Mouse (Mus musculus) left cerebral cortex, postnatal 14 days (tissue): ENCODE measurements around the gene Plac1. TPM values are rescaled to one million over a fixed set of nuclear protein-coding genes. Genes with fewer than 3 reads are reported as not detected.

ENCODE experiments used
- DNase-seq, 2 experiments: peaks; one replicate each; pipeline ENCODE4 v3.0.0; 2021 to 2022; ENCODE audit warnings: low spot score in 2 of 2, mixed read lengths in 1 of 2
- intact Hi-C: fragments of 180-260 bp; cut with DNase I; formaldehyde crosslinking; loops from one replicate; pipeline ENCODE4 v1.15.1; 2025
- total RNA-seq, 2 experiments: library from RNA; stranded (reverse); gene quantifications; 2 replicates each; pipeline ENCODE4 v1.2.3; 2021

The Plac1 gene
- total RNA-seq, 2 experiments from 2014 or later = not detected

- intact Hi-C loops = no loop called here
- DNase-seq = no peak
Observed at GRCm38 (mm10) chrX:53125838-53126467, 114.0 kb downstream of the Plac1 start.

- no peak for DNase-seq
- intact Hi-C loops = no loop called here
Observed at GRCm38 (mm10) chrX:53123562-53123961, 116.3 kb downstream of the Plac1 start.

GRCm38 (mm10) chrX:53118631-53119030, 121.3 kb downstream of the Plac1 start:
- DNase-seq = no peak
- intact Hi-C loops = no loop called here

GRCm38 (mm10) chrX:53118019-53118418, 121.9 kb downstream of the Plac1 start:
- no peak for DNase-seq
- intact Hi-C loops = no loop called here

GRCm38 (mm10) chrX:53114994-53115393, 124.9 kb downstream of the Plac1 start:
- DNase-seq = no peak
- intact Hi-C loops = no loop called here

- intact Hi-C loops = no loop called here
- no peak for DNase-seq
Observed at GRCm38 (mm10) chrX:53110142-53110541, 129.8 kb downstream of the Plac1 start.

GRCm38 (mm10) chrX:53107127-53107526, 132.8 kb downstream of the Plac1 start:
- intact Hi-C loops = no loop called here
- no peak for DNase-seq

- no peak for DNase-seq
- intact Hi-C loops = no loop called here
Observed at GRCm38 (mm10) chrX:53101165-53101564, 138.7 kb downstream of the Plac1 start.

- no peak for DNase-seq
- intact Hi-C loops = no loop called here
Observed at GRCm38 (mm10) chrX:53099951-53100350, 140.0 kb downstream of the Plac1 start.

GRCm38 (mm10) chrX:53099266-53099665, 140.6 kb downstream of the Plac1 start:
- intact Hi-C loops = no loop called here
- DNase-seq = no peak

GRCm38 (mm10) chrX:53098293-53098692, 141.6 kb downstream of the Plac1 start:
- intact Hi-C loops = no loop called here
- DNase-seq = no peak

GRCm38 (mm10) chrX:53097786-53098185, 142.1 kb downstream of the Plac1 start:
- intact Hi-C loops = no loop called here
- no peak for DNase-seq

GRCm38 (mm10) chrX:53093381-53093780, 146.5 kb downstream of the Plac1 start:
- intact Hi-C loops = no loop called here
- no peak for DNase-seq

- intact Hi-C loops = no loop called here
- DNase-seq = no peak
Observed at GRCm38 (mm10) chrX:53088663-53089292, 151.1 kb downstream of the Plac1 start.

- DNase-seq = no peak
- intact Hi-C loops = no loop called here
Observed at GRCm38 (mm10) chrX:53087202-53087601, 152.7 kb downstream of the Plac1 start.

GRCm38 (mm10) chrX:53085559-53085958, 154.4 kb downstream of the Plac1 start:
- no peak for DNase-seq
- intact Hi-C loops = no loop called here

- DNase-seq = no peak
- intact Hi-C loops = no loop called here
Observed at GRCm38 (mm10) chrX:53064406-53064805, 175.5 kb downstream of the Plac1 start.

GRCm38 (mm10) chrX:53059426-53060007, 180.4 kb downstream of the Plac1 start:
- intact Hi-C loops = loop anchor here (5.0 kb wide), 1 partner anchor 153 kb away; no protein-coding TSS in a partner anchor
- no peak for DNase-seq

GRCm38 (mm10) chrX:53058459-53059280, 181.2 kb downstream of the Plac1 start:
- intact Hi-C loops = loop anchor here (5.0 kb wide), 1 partner anchor 154 kb away; no protein-coding TSS in a partner anchor
- DNase-seq = peak in 1 of 2 experiments; percentile 3

GRCm38 (mm10) chrX:53057760-53058090, 182.2 kb downstream of the Plac1 start:
- intact Hi-C loops = loop anchor here (5.0 kb wide), 1 partner anchor 155 kb away; no protein-coding TSS in a partner anchor
- no peak for DNase-seq
